Mouse (Mus musculus) thymus, postnatal 4 days (tissue): ENCODE data around the gene Cd68.
"Not testable (repeated sequence)": the region's sequence is repeated elsewhere in the genome, so short reads cannot be mapped to it uniquely, and the experiment has no call there.

Experiments used
- DNase-seq: peaks from one replicate; pipeline ENCODE4 v3.0.0; 2021

The Cd68 gene

GRCm38 (mm10) chr11:69665457-69665960, 444 bp downstream of the Cd68 start:
- no peak for DNase-seq

GRCm38 (mm10) chr11:69664841-69665240, 1.1 kb downstream of the Cd68 start:
- no peak for DNase-seq

GRCm38 (mm10) chr11:69663795-69664194, 2.2 kb downstream of the Cd68 start:
- no peak for DNase-seq

- no peak for DNase-seq
Measured at GRCm38 (mm10) chr11:69662967-69663671, 2.8 kb downstream of the Cd68 start.

GRCm38 (mm10) chr11:69662213-69662966, 3.6 kb downstream of the Cd68 start, which contains the start of gene Mpdu1:
TSS of gene Mpdu1 (minus strand) at chr11:69662642.
- peak; percentile 94 for DNase-seq

- no peak for DNase-seq
Measured at GRCm38 (mm10) chr11:69661221-69661881, 4.6 kb downstream of the Cd68 start.

GRCm38 (mm10) chr11:69657462-69657881, 8.5 kb downstream of the Cd68 start:
- no peak for DNase-seq

- peak; percentile 73 for DNase-seq
Measured at GRCm38 (mm10) chr11:69656617-69657461, 9.1 kb downstream of the Cd68 start.

GRCm38 (mm10) chr11:69656065-69656455, 9.9 kb downstream of the Cd68 start:
- DNase-seq: no peak

GRCm38 (mm10) chr11:69655264-69656064, 10.5 kb downstream of the Cd68 start, which contains the start of gene Sox15:
TSS of gene Sox15 (plus strand) at chr11:69655314.
- peak; percentile 67 for DNase-seq

GRCm38 (mm10) chr11:69654760-69655159, 11.2 kb downstream of the Cd68 start:
- no peak for DNase-seq

- DNase-seq: no peak
Measured at GRCm38 (mm10) chr11:69653399-69653798, 12.6 kb downstream of the Cd68 start.

- DNase-seq: no peak
Measured at GRCm38 (mm10) chr11:69645860-69646259, 20.1 kb downstream of the Cd68 start.

- no peak for DNase-seq
Measured at GRCm38 (mm10) chr11:69635471-69635870, 30.5 kb downstream of the Cd68 start.

GRCm38 (mm10) chr11:69633128-69633866, 32.7 kb downstream of the Cd68 start:
- DNase-seq: no peak

GRCm38 (mm10) chr11:69632284-69633089, 33.5 kb downstream of the Cd68 start, which contains the start of gene Fxr2:
TSS of gene Fxr2 (plus strand) at chr11:69632990.
- DNase-seq: peak; percentile 100

GRCm38 (mm10) chr11:69629802-69630201, 36.2 kb downstream of the Cd68 start:
- no peak for DNase-seq

- DNase-seq: peak; percentile 85
Measured at GRCm38 (mm10) chr11:69628286-69628685, 37.7 kb downstream of the Cd68 start.

- DNase-seq: not testable (repeated sequence)
Measured at GRCm38 (mm10) chr11:69624339-69624738, 41.6 kb downstream of the Cd68 start.

GRCm38 (mm10) chr11:69623006-69623405, 42.9 kb downstream of the Cd68 start:
- DNase-seq: no peak
